Comparison of ENCODE assay signal across 8 mouse cellular contexts in genomic region chr17:24527723-24528559, GRCm38 (mm10). TPM values are rescaled to one million over a fixed set of nuclear protein-coding genes. Genes with fewer than 3 reads are reported as not detected.
DNase-seq lines count a peak whose midpoint lies in the region; ATAC-seq and TF ChIP-seq lines count a peak whose summit lies in the region.

Gene Traf7, minus strand, starts transcription at chr17:24527938.

- TF ChIP-seq CTCF in bone marrow macrophage, adult 2 months (IDR thresholded peaks at IDR 0.05; ENCODE audit: low read depth, low read length) = no peak
- no peak for TF ChIP-seq CTCF in embryonic fibroblast, embryonic 13.5 days (IDR thresholded peaks at IDR 0.05; ENCODE audit: borderline replicate concordance, insufficient read depth, low read length)

- H3K36me3 ChIP-seq in kidney, embryonic 14.5 days (ENCODE audit: control insufficient read depth, insufficient read depth, low read length) = peaks cover 21% of the 10 kb centered on the region
- peaks cover 10% of the 10 kb centered on the region; the same call in 1 of the 2 replicates for H3K36me3 ChIP-seq in limb, embryonic 15.5 days

- H3K4me3 ChIP-seq in bone marrow macrophage, adult 2 months (ENCODE audit: insufficient read depth, low read length) = peak within 1 kb of the TSS; percentile 96
- peak within 1 kb of the TSS; percentile 88 for H3K4me3 ChIP-seq in embryonic fibroblast, embryonic 13.5 days (ENCODE audit: insufficient read depth, low read length)
- H3K4me3 ChIP-seq in kidney, embryonic 14.5 days (ENCODE audit: low read length) = peak within 1 kb of the TSS; percentile 81
- H3K4me3 ChIP-seq in limb, embryonic 15.5 days = peak within 1 kb of the TSS; percentile 94

- H3K4me2 ChIP-seq in kidney, embryonic 14.5 days (replicated peaks; ENCODE audit: low read depth, low read length) = peak within 1 kb of the TSS; percentile 79
- peak within 1 kb of the TSS; percentile 64 for H3K4me2 ChIP-seq in limb, embryonic 15.5 days

- TF ChIP-seq POLR2A in bone marrow macrophage, adult 2 months (IDR thresholded peaks at IDR 0.05; ENCODE audit: borderline replicate concordance, low read depth, low read length) = peak; percentile 89
- TF ChIP-seq POLR2A in embryonic fibroblast, embryonic 13.5 days (IDR thresholded peaks at IDR 0.05; ENCODE audit: low read depth, low read length) = peak; percentile 100

- DNase-seq in A20 (ENCODE audit: low read depth, low spot score) = peak; percentile 99
- peak; percentile 99 to 100 for DNase-seq in heart, adult 9 months (ENCODE audit: low spot score in 2 of 2)
- peak; percentile 78 to 88 for DNase-seq in monocyte, adult 2 months (ENCODE audit: low read depth in 1 of 2, low spot score in 2 of 2)
- DNase-seq in spleen, postnatal 36 days (ENCODE audit: low spot score in 2 of 2) = peak; percentile 97 to 98

- H3K4me1 ChIP-seq in bone marrow macrophage, adult 2 months (ENCODE audit: control insufficient read depth, insufficient read depth, low read length) = peaks cover 26% of the 10 kb centered on the region
- peaks cover 7% of the 10 kb centered on the region; the same call in 1 of the 2 replicates for H3K4me1 ChIP-seq in embryonic fibroblast, embryonic 13.5 days (ENCODE audit: control insufficient read depth, insufficient read depth, low read length)
- H3K4me1 ChIP-seq in kidney, embryonic 14.5 days (ENCODE audit: control insufficient read depth, insufficient read depth, low read length) = peaks cover 27% of the 10 kb centered on the region
- peaks cover 56% of the 10 kb centered on the region for H3K4me1 ChIP-seq in limb, embryonic 15.5 days

- WGBS in kidney, embryonic 14.5 days = under 1% methylated on average over 40 of the region's 40 CpGs
- under 1% methylated on average over 40 of the region's 40 CpGs for WGBS in limb, embryonic 15.5 days

- H3K9ac ChIP-seq in kidney, embryonic 14.5 days (ENCODE audit: low read depth, low read length) = peak within 1 kb of the TSS; percentile 83
- peak within 1 kb of the TSS; percentile 95 for H3K9ac ChIP-seq in limb, embryonic 15.5 days

- no peaks in the 10 kb centered on the region for H3K9me3 ChIP-seq in kidney, embryonic 14.5 days (ENCODE audit: control insufficient read depth, low read length)
- no peaks in the 10 kb centered on the region for H3K9me3 ChIP-seq in limb, embryonic 15.5 days

- H3K27me3 ChIP-seq in kidney, embryonic 14.5 days (ENCODE audit: control insufficient read depth, insufficient read depth, low read length) = no peaks in the 10 kb centered on the region
- no peaks in the 10 kb centered on the region for H3K27me3 ChIP-seq in limb, embryonic 15.5 days

- ATAC-seq in kidney, embryonic 14.5 days (ENCODE audit: low FRiP score, low TSS enrichment) = peak; percentile 96
- peak; percentile 98 for ATAC-seq in limb, embryonic 15.5 days (ENCODE audit: insufficient number of reproducible peaks, low FRiP score, low TSS enrichment, low read depth)

- H3K27ac ChIP-seq in bone marrow macrophage, adult 2 months (ENCODE audit: insufficient read depth, low read depth, low read length) = peak within 1 kb of the TSS; percentile 80
- H3K27ac ChIP-seq in embryonic fibroblast, embryonic 13.5 days (ENCODE audit: insufficient read depth, low read length) = peak within 1 kb of the TSS; percentile 89
- peak within 1 kb of the TSS; percentile 90 for H3K27ac ChIP-seq in kidney, embryonic 14.5 days (ENCODE audit: low read depth, low read length)
- peak within 1 kb of the TSS; percentile 93 for H3K27ac ChIP-seq in limb, embryonic 15.5 days

RNA-seq across cellular contexts. Expression of gene Traf7, which starts in this region (rescaled TPM):
- 88.8 and 102 TPM in 2 replicates for polyA plus RNA-seq in bone marrow macrophage, adult 2 months (2012; ENCODE audit: insufficient read depth, insufficient read length, missing spikeins)
- 161 and 163 TPM in 2 replicates for polyA plus RNA-seq in embryonic fibroblast, embryonic 13.5 days (2011; ENCODE audit: insufficient read length, low read depth, missing spikeins)
- 69.0 and 88.5 TPM in 2 replicates for polyA plus RNA-seq in kidney, embryonic 14.5 days (2014; fragmentation: Nextera tagmentation; extraction: Ambion mirVana)
- 89.8 and 104 TPM in 2 replicates for polyA plus RNA-seq in limb, embryonic 15.5 days (2015; fragmentation: Nextera tagmentation; extraction: Ambion mirVana)

Comparison
In these comparisons a context has a peak if more than half of its experiments do, and no peak if none do; other contexts are left out.
1. Peak in every context shown above with its lines: DNase-seq, ATAC-seq, H3K4me3 ChIP-seq and H3K27ac ChIP-seq.